Mouse (Mus musculus): ENCODE data around the gene Setmar.

- TF ChIP-seq CTCF (IDR thresholded peaks at IDR 0.05; ENCODE audit: low read depth, low read length) (no peak), POLR2A (IDR thresholded peaks at IDR 0.05; ENCODE audit: extremely low read depth, insufficient read depth, low read length) (no peak)
Measured at GRCm38 (mm10) chr6:108110336-108110735, 45.5 kb downstream of the Setmar start.
